Mouse (Mus musculus): ENCODE measurements around the gene Btbd17.

- TF ChIP-seq GATA1 (IDR thresholded peaks at IDR 0.05; ENCODE audit: borderline replicate concordance, low read length): no peak
- TF ChIP-seq FLI1 (IDR thresholded peaks at IDR 0.05; ENCODE audit: low read length): no peak
Observed at GRCm38 (mm10) chr11:114791351-114791889, 4.3 kb downstream of the Btbd17 start.
